Mouse (Mus musculus) right cerebral cortex, postnatal 4 days (tissue): Measurements from ENCODE around the gene Tnfrsf18.

Source experiments
- DNase-seq: peaks from one replicate; pipeline ENCODE4 v3.0.0-alpha.2; 2022

Tnfrsf18 gene

DNA sequence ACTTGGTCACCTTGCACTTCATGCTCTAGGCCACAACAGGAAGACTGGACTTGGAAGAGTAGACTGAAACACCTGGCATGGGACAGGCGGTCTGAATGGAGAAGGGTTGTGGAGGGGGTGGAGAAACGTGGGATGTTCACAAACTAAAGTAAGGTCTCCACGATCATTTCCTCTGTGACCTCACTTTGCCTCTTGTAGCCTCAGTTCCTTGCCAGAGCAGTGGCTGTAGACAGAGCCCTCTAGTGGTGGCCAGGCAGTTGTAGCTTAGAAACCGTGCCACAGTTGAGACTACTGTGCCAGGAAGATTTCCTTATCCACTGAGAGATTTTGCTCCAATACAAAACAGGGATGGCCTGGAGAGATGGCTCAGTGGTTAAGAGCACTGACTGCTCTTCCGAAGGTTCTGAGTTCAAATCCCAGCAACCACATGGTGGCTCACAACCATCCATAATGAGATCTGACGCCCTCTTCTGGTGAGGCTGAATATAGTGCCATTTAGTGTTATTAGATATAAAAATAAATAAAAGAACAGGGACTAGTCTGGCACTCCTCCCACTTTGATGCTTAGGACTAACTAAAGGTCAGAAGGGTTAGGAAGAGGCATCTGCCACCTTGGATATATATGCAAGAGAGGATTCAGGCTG, 7.6 kb downstream of the Tnfrsf18 start:
- DNase-seq: no peak

DNA sequence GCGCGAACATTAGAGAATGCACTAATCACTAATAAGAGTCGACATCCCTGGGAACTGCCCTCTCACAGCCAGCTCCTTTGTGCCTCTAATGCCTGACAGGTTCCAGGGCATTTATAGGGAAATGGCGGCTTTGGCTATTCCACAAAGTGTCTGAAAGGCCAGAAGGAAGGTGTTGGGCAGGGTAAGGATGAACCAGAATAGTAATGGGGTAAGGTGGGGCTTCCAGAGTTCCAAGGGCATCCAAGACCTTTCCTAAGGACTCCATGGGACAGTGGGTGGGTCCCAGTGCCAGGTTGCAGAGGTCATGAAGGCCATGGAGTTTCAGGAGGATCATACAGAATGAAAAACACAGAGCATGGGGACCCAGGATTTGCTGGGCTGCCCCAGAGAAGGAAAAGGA, 8.3 kb downstream of the Tnfrsf18 start:
- DNase-seq: no peak

DNA sequence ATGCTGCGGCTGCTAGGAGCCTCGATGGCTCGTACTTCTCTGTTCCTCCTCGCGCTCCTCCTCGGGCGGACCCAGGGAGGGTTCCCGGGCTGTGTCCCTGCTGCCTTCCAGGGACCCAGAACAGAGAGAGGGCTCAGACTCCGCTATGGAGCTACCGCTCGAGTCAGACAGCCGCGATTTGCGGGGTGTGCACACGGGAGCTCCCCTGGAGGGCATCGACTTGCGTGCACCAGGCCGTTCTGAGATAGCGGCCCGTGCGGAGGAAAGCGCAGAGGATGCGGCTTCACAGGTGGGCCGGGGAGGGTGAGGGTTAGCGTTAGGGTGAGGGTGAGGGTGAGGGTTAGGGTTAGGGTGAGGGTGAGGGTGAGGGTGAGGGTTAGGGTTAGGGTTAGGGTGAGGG, 8.9 kb downstream of the Tnfrsf18 start:
- DNase-seq: no peak

DNA sequence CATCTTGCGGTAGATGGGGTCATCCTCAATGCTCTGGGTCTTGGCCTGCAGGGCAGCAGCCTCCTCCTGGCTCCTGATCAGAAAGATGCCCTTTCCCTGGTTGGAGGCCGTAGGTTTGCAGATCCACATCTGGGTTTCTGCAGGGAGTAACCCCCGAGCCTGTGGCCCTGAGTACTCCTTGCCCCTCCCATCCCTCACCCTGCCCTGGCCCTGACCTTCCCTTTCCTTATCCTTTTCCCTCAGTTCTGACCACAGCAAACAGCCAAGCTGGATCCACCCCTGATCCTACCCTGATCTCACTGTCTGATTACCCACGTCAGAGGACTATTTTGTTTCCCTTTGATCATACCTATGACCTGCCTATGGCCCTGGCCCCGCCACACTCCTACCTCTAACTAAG, 18.8 kb downstream of the Tnfrsf18 start:
- no peak for DNase-seq

DNA sequence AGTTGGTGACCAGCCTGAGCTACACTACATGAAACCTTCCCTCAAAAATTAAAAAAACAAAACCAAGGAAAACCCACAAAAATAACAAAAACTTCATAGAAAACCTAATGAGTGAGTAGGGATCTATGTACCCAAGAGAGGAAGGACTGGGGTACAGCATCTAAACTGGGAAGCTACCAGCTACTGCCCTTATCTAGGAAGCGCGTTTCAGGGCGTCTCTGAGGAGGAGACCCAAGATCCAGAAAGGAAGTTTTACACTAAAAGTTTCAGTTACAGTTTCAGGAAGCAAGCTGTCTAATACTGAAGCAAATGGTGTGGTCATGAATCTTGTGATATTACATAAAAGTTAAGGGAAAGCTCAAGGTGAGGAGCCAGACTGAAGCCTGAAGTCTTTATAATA, 23.8 kb downstream of the Tnfrsf18 start:
- no peak for DNase-seq

DNA sequence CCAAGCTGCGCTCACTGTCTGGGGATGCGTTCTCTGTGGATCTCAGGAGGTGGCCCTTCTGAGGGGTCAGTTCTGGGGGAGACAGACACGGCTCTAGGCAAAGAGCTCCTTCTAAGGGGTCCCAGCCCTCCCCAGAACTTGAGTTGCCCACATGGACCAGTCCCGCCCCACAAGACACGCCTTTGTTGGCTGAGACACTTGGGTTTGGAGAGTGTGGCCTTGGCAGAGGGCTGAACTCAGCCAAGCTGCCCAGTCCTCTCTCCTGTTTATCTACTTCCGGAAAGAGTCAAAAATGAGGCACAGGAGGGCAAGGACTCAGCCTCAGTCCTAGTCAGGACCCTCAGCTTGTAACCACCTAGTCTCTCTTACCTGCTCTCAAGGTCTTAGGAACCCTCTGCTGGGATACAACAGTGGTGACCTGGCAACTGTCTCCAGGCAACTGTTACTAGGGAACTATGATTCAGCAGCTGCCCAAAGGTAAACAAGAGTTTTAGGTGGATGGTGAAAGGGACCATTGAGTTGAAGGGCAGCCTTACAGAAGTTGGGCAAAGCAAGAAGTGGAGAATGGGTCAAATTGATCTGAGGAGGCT, 24.5 kb downstream of the Tnfrsf18 start:
- no peak for DNase-seq

DNA sequence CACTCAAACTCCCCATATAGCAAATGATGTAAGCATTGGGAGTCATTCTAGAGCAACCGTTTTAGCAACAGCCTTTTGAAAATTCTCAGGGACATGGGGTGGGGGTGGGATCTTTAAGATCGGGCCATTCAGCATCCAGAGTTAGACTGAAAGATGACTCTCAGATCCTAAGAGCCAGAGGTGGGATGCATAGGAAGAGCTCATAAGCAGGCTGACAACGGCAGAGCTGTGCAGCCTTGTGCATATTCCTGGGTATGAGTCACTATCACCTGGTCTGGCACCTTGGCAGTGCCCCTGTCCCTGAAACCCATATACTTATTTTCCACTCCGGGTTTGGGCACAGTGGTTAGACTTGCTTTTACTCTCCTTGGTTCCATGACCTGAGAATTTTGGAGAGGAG, 27.1 kb downstream of the Tnfrsf18 start:
- DNase-seq: no peak

DNA sequence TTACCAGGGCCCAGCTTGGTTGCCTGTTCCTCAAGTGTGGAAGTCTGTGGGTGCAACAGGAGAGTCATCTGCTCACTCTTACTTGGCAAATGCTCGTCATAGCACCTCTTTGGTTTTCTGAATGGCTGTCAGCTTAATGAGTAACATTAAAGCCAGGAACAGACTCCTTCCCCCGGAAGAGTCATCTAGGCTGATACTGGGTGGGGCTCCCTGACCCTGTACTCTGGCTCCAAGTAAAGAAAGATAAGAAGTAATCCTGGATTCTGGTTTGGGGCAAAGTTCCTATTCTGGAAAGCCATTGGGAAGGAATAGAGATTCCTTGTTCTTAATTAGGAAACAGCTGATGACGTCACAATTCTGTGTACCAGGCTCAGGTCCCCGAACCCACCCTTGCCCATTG, 28.2 kb downstream of the Tnfrsf18 start:
- no peak for DNase-seq

DNA sequence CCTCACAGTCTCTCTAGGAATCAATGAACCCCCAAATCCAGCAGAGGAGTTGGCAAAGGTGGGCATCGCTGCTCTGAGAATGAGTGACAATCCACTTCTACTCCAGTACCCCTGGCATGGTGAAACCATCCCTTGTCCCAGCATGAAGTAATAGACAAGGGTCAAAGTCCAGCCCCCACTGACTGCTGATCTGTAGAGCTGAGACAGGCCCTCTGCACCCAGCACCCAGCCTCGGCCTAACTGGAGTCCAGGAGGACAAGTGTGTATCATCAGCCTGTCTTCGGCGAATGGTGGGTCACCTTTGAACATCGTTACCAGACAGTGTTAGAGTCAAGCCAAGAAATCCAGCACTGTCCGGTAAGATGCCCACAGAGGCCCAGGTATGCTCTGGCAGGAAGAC, 28.6 kb downstream of the Tnfrsf18 start:
- DNase-seq: no peak

DNA sequence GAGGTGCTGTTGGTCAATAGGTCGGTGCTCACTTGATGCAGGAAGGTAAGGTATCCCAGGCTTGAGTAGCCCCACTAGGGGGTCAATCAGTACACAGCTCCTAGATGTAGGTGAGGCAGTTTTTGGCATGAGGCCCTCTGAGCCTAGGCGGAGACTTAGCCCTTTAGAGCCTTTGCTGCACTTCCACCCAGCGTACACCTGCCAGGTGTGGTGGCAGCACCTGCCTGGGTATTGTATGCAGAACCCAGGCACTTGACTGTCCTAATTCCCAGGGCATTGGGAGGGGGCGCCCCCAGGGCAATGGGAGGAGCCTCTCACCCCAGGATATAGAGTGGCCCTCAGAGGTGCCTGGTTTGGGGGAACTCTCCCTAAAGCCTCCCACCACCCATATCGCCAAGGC, 29.2 kb downstream of the Tnfrsf18 start:
- DNase-seq: no peak

DNA sequence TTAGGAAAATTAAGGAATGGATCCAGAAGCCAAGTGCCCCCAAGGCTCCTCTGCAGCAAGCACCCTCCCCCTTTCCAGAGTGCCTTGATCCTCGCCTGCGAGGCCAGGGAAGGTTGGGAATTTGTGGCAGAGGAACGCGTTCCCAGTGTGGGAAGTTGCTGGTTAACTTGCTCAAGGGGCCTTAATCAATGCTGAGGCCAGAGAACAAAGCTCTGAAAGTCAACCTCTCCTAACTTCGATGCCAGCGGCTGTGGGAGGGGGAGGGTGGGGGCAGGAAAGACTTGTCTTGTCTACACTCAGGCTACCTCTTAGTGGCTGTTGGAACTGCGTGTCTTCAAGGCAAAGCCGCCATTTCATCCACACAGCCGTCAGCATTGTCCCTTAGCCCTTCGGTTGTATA, 31.7 kb downstream of the Tnfrsf18 start:
- no peak for DNase-seq

DNA sequence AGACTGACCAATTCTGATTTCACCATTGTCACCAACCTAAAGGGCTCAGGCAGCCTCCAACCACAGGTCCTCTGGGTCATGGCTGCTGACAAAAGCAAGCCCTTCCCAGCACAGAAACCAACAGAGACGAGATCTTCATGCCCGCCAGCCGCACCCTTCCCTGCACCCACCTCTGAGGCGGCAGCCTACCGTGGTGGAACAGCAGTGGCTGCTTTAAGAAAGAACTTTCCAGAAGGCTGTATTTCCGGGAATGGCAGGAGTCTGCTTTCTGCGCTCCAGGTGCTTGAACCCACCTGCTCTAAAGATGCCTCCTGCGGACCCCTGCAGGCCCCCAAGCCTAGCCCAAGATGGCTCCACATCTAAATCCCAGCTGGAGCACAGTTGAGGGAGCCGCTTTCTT, 32.9 kb downstream of the Tnfrsf18 start:
- no peak for DNase-seq

DNA sequence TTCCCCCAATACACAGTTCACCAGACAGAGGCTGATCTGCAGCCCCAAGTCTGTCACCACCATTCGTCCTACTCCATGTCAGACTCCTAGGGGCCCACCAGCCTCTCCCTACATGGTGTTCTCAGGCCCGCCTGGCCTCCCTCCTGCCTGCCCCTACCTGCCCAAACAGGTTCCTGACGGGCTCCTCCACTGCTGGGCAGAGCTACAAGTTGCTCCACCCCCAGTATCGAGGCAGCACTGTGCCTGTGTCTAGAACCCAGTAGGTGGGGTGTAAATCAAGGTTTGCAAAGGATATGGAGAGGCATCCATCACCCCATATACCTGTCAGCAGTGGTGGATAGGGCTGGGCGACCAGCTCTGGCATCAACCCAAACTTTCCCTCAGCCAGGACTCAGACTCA, 33.3 kb downstream of the Tnfrsf18 start, which contains the start of gene Ttll10:
Ttll10 (minus strand) TSS at position 154 of the 400 bp plus-strand sequence.
- no peak for DNase-seq

DNA sequence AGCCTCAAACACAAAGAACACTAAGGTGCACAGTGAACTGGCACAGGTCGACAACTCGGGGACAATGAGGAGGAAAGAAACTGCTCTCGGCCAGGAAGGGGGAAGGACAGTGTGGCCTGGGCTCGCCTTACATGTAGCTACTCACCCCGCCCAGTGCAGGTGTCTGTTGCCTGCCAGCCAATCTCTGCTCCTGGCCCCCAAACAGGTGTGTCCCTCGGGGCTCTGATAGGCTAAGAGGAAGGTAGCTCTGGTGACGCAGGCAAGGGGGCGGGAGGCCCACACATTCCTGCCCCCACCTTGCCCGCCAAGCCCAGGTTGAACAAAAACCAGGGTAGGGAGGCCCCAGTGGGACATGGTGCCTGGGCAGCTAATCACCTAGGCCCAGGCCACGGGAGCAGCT, 33.7 kb downstream of the Tnfrsf18 start:
- no peak for DNase-seq

DNA sequence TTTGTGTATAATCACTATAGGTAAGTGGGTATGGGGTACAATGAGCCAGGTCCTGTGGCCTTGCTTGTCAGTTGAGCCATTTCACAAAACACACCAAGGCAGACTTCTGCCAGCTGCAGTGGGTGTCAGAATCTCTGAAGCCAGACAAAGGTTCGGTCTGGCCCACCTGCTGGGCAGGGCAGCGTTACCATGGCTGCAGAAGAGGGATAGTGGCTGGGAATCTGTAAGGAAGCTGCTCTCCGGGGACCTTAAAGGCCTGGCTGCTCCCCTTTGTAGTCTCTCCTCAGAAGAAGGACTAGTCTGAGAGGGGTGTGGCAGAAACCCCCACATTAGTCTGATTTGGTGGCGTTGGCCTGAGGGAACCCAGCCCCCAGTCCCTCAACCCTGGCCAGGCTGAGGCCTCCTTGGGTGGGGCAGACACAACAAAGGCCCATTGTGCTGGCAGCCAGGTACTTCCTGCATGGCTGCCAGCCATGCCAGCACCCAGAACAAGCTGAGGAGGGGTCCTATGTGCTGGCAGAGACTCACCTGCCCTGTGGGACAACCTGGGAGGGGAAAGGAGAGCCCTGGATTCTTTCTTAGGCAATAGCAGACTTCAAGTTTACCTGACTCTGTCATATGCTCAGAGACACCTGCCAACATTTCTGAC, 38.0 kb downstream of the Tnfrsf18 start:
- no peak for DNase-seq

DNA sequence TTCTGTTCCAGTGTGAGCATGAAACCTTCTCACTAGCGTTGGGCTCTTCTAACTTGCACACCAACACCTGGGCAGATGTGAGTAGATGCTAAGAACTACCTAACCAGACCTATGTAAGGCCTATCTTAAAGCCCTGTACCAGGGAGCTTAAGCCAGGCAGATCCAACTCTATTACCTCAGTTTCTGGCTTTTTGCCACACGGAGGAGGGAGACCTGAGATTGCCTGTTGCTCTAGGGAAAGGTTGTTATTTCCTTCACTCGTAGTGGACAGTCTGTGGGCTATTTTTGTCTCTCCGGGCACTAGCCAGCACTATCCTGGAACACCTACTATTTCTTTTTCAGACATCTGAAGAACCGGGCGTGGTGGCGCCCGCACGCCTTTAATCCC, 38.5 kb downstream of the Tnfrsf18 start:
- DNase-seq: no peak

DNA sequence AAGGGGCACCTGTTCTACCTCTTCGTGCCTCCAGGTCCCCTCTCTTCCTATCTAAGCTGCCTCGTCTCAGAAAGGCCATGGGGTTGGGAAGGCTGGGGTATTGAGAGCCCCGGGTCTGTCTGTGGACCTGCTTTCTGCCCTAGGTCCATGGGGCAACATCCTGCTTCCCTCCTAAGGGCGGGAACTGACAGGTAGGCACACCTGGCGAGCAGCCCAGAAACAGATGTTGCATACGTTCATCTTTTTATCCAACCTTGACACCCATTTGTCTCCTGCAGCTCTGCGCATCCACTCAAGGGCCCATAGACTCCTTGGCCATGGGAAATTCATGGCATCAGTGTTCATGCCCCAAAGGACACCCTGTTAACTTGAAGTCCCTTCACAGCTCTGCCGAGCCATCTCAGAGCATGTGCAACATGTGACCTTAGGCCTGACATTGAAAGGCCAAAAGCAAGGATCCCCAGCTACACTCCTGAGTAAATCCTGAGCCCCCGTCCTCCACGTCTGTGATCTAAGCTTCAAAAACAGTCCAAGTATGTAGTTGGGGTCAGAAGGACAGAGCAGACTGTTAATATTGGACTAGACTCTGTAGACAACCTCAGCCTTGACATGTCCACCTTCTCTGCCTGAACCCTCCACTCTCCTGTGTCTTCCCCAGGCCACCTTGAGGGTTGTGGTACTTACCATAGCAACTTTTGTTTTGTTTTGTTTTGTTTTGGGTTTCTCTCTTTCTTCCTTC, 39.4 kb downstream of the Tnfrsf18 start:
- DNase-seq: no peak

DNA sequence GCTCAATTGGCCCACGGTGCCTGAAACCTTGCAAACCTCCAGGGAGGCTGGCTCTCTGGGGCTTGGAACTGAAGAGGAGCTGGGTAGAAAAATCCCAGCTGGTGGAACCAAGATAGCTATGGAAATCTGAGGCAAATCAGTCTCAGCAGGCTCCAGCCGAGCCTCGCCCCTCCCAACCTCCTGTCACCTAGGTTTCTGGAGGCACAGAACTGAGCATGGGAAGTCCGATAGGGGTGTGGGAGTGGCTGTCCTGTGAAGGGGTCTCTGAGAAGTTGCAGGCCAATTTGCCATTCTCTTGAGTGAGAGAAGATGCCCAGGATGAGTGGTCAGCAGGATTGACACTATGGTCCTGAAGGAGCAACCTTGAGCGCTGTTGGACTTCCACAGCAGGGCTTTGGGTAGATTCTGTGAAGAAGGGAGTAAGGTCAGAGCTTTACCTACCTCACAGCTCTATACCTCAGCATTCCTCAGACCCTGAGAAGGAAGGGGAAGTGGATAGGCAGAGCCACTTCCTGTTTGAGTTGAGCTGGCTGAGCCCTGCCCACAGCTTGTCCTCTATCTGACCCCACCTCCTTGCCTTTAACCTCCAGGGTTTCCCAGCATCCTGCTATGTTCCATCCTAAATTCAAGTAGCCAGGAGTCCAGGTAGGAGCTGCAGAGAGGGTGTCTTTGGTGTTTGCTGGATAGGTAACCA, 41.4 kb downstream of the Tnfrsf18 start:
- DNase-seq: no peak

DNA sequence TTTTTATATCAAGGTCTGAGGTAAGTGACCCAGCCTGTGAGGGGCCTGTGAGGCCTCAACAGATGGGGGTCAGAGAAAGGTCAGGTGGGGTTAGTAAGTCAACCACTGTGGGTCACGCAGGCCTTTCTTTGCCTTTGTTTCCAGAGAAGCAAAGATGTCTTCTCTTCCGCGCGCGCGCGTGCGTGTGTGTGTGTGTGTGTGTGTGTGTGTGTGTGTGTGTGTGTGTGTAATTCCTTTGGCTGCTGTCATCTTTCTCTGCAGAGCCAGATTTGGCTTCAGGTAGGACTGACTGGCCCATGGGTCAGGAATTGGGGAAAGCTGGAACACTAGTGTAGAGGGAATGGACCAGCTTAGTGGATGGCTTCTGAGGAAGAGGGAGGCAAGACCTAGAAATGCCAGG, 43.7 kb downstream of the Tnfrsf18 start:
- DNase-seq: no peak

DNA sequence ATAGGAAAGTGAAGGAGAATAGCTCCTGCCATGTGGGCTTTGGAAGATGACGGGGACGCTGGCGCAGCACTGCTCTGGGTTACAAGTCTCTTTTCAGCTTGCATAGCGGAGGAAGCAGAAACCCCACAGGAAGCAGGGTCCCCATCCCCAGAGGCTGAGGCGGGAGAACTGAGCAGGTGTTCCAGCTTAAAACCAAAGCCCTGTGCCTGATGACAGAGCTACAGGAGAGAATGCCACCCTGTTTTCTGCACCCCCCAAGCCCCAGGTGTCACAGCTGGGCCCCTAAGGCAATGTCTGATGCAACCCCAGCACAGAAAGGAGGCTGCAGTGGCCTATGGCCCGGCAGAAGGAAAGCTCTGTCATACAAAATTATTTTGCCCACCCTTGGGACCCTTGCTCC, 44.3 kb downstream of the Tnfrsf18 start:
- DNase-seq: no peak

DNA sequence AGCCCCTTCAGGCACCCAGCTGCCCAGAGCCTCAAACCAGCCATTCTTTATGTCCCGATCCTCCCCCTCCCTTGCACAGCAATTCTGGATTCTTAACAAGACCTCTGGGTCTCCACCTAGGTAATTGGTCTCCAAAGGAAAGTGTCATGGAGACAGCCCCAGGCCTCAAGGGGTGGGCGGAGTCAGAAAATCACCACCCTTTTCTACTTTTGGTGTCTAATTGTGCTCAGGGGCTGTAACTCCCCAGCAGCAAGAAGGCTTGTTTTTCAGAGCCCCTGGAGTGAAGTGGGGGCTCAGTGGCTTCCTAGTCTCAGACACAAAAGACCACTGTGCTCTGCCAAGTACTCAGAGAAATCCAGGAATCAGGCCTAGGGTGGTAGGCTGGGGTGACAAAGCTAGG, 44.8 kb downstream of the Tnfrsf18 start:
- no peak for DNase-seq

DNA sequence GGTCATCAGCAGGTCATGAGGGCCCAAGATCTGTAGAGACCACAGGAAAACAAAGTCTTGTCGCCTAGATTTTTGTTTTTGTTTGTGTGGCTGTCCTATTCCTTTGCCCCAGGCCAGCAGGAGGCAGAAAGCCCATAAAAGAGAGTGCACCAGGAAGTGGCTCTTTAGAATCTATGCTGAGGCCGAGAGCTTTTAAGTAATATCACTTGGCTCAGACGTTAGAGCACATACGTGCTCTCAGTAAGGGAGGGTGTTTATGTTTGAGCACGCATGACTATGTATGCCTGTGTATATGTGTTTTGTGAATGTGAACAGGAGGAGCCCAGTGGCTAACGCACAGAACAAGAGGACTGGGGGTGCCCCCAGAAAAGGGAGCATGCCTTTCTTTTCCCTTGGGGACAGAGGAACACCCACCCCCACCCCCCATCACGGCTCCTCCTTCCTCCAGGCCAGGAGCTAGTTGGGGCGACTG, 51.0 kb downstream of the Tnfrsf18 start:
- DNase-seq: no peak
